Mouse (Mus musculus) CD4-positive, CD25-positive, alpha-beta regulatory T cell, adult 4 months (primary cell): ENCODE results near the gene Pde4b. TPM values are rescaled to one million over a fixed set of nuclear protein-coding genes. Genes with fewer than 3 reads are reported as not detected.

ENCODE experiments used
- ATAC-seq: one replicate; pipeline ENCODE4 v1.8.0; 2017
- polyA plus RNA-seq, 2 experiments: library from polyadenylated mRNA; unstranded; fragments of 100-300 nt; shearing (Covaris generic); gene quantifications; one replicate each; pipeline ENCODE4 v1.2.1; 2017

Gene Pde4b
- polyA plus RNA-seq, 2 experiments from 2014 or later, result 68.4 to 84.0 TPM

GRCm38 (mm10) chr4:102511511-102511910 is 424.2 kb downstream of the Pde4b start:
- peak; percentile 14 for ATAC-seq

GRCm38 (mm10) chr4:102512940-102513339 is 425.6 kb downstream of the Pde4b start:
- no peak for ATAC-seq

GRCm38 (mm10) chr4:102513514-102513913 is 426.2 kb downstream of the Pde4b start:
- ATAC-seq, result no peak

DNA sequence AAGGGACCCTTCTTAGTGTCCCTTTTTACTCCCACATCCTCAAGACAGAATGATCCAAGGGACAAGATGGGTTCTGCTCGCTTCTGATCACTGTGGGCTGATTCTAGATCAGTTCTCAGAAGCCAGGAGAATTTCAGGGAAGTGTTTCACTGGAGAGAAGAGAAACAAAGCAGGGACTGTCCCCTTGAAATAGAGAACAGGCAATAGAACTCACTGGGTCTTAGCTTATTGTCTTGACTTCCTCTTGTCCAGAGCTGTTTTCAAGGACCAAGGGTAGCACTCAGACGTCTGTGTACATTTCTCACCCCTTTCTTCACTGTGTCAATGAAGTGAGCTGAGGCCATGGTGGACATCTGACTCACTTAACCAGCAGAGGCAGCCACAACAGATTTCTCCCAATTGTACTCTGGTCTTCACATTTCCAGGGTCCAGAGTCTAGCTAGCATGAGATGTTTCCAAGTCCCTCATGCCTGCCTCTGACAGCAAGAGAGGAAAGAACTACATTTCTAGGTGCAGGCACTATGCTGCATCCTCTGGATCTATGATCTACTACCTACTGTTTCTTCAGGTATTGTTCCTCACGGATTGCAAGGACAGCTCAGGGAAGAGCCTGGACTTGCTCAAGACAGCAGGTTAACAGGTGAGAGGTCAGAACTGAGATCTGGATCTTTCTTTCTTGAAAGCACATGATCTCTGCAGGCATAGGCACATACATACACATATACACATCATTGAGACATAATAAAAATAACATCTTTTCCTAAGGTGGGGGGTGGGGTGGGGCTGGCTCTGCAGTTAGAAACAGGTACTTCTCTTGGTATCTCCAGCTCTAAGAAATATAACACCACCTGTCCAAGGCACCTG is 427.9 kb downstream of the Pde4b start:
- no peak for ATAC-seq

GRCm38 (mm10) chr4:102516395-102516794 is 429.1 kb downstream of the Pde4b start:
- no peak for ATAC-seq

DNA sequence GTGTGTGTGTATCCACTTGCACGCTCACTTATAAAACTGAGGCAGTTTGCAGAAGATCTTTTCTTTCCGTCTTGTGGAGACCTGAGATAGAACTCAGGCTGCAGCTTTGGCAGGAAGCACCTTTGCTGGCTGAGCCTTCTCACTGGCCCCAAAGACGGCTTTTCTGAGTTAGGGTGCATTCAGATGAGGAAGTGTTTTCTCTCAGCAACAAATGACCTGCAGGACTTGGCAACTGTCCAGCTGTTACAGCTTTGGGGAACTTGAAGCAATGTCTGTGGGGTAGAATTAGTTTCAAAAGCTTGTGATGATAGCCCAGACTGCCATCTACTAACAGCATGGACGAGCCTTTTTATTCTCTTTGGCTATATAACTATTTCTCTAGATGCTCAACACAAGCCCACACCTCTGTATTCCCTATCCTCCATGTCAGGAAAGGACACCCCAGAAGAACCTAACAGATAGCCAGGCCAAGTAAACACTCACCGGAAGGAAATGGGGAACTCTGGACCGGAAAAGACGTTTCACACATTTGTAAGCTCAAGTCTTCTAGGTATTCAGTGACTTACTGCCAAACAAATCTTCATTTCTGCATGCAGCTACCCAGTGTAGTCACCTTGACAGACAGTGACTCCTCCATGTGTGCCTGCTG is 429.8 kb downstream of the Pde4b start:
- ATAC-seq, result peak; percentile 33

DNA sequence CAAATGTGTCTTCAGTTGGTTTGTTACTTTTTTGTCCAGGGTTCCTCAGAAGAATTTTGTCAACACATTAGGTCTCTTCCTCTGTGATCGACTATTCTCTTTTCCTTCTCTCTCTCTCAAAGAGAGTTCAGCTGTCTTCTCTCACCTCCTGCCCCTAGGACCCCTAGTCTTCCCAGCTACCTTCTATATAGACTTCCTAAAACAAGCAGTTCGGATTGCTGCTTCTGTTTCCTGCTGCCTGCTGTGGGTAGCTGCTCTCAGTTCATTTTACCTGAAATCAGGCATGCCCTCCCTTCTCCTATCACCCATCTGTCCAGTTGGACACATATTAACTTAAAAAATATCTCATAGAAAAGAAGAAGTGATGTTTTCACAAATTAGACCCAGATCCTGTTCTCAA is 430.3 kb downstream of the Pde4b start:
- ATAC-seq, result no peak

- ATAC-seq, result peak; percentile 44
Measured at GRCm38 (mm10) chr4:102518341-102518740, 431.0 kb downstream of the Pde4b start.

GRCm38 (mm10) chr4:102520669-102521261 is 433.4 kb downstream of the Pde4b start:
- peak; percentile 59 for ATAC-seq

DNA sequence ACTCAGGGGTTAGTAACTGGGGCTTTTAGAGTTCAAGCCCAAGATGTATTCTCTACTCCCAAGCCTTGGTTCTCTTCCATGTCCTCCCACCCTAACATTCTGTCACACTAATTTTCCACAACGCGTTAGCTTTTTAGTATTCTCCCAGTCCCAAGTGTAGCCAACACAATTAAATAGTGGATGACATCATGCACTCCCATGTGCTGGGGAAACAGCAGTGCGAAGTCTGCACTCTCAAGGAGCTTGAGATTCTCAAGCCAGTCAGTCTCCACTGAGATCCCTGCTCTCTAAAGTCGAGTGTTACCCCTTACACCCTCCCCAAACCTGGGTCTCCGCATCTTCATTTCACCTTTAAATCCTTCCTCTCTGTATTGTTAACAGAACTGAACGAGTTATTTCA is 434.1 kb downstream of the Pde4b start:
- ATAC-seq, result no peak

DNA sequence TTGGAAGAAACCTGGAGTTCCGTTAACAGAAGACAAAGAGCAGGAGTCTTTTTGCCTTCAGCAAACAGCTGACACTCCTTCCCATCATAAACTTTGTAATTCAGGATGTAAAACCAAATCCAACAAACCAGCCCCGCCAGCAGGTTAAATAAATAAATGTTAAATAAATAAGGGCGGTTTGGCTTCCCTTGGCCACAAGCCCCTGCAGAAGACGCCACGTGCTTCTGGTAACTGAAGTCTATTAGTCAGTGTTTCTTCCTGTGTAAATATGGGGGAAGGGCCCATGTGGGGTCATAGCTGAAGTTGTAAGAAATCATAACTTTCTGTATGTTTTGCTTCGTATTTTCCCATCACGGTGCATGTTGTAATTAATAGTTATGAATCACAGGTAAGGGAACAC is 440.0 kb downstream of the Pde4b start:
- ATAC-seq, result no peak

DNA sequence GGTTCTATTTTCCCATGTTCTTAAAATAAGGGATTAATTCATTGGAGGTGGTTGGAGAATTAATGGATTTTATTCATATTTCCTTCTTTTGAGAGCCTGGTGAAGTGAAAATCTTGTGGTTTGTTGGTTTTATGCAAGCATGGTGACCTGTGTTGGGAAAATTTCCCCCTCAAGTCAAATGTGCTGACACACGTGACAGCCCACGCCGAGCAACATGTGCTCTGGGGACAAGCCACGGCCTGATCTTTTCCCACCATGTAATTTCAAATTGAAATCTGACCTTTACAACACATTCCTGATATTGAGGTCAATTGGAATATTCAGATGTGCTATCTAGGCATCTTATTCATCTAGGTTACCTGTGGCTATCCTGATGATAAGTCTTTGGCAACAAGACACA is 443.5 kb downstream of the Pde4b start:
- no peak for ATAC-seq

DNA sequence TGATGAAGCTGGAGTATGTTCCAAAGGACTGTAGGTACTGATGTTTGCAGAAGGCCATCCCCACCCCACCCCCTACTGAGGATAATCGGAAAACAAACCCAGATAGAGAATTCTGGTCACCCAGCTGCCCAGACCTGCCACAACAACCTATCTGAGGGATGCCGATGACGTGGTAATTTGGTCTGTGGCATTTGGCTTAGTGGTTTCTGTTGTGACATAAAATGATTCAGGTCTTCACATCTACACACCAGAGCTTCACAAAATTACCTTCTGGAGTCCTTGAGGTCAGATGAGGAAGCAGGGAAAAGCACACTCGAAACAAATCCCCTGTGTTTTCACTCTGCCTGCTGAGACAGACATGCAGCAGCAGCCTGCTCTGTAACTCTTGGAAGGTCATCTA is 444.4 kb downstream of the Pde4b start:
- no peak for ATAC-seq

DNA sequence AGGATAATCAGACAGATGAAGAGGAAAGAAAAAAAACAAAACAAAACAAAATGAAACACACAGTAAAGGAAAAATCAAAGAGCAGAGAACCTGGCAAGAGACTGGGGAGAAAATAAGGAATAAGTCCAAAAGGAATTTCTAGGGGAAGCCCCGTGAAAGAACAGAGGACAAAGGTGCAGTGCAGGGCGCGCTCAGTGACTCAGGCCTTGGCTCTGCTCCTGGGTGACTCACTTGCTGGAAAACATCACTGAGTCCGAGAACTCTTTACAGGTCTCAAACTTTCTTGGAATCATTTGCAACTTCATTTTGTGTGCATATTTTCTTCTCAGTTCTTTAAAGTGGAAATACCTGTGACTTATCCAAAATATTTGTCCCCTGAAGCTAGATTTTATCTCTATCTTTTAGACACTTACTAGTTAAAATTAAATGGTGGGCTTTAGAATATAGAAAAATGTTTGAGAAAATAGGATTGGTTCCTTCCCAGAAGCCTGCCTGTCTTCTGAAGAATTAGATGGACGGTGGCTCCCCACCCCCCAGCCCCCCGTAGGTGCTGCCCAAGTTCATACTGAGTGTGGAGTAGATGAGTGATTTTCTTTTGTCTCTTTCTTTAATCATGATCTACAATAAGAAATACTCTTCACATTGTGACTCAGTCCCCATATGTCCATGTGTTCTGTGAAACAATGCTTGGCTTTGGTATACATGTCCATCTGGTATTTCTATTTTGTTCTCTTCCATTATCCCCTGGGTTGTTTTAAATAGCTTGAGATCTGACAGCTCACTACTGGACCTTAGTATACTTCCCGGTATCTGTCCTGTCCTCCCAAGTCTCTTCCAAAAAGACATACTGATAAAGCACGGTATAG is 446.1 kb downstream of the Pde4b start:
- ATAC-seq, result no peak

DNA sequence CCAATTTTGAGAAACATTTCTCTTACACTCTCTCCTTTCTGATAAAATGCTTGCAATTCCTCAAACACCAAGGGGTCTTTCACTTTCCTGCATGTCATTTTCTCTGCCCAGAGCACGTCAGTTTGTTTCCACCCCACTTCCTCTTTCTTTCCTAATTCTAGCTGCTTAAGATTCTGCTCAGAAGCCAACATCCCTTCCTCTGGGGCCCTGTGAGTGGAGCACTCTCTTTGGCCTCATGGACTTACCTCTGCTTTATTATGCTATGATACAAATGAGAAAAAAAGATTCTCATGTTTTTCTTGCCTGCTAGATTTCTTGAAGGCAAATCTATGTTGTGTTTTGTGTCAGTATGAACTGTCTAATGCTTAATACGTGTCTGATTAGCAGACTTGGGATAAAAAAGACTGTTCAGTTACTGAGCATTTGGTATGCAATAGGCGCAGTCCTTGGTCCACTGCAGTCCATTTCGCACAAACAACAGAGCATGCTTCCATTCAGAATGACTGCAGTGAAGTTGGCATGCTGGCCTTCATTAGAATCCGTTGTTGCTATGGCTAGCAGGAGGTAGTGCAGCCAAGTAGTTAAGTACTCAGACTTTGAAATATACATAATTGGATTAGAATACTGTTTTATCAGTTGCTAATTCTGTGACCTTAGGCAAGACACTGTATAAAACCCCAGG is 446.8 kb downstream of the Pde4b start:
- no peak for ATAC-seq

DNA sequence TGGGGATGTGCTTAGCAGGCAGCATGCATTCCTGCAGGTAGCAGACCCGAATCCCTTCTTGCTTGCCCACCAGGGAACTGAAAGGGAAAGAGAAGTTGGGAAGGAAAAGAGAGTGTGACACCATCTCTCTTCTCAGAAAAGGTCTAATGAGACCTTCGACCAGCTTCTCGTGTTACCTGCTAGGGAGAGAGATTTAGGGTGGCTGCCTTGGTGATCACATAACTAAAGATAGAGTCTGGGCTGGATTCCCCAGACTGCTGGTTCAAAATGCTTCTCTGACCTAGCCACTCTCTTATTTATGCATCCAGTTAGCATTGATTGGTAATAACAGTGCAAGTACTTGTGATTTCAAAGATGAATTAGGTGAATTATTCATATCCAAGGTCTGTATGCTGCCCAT is 448.5 kb downstream of the Pde4b start:
- ATAC-seq, result no peak

DNA sequence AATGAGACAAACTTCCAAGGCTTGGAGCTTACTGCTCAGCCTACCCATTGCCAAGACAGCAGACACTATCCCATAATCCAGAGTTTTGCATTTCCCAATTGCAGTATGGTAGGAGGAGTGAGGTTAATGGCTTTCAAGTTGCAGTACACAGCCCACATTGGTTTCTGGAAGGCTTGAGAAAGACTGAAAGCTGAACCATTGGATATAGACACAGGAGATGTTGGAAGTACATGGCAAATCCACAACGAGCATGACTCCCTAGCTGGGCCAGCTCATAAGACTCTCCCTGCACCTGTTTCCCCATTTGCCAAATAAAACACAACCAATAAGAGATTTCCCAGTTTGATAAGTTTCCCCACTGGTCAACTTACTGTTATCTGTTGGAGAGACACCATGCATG is 450.9 kb downstream of the Pde4b start:
- ATAC-seq, result no peak

- no peak for ATAC-seq
Measured at GRCm38 (mm10) chr4:102538793-102539192, 451.4 kb downstream of the Pde4b start.

DNA sequence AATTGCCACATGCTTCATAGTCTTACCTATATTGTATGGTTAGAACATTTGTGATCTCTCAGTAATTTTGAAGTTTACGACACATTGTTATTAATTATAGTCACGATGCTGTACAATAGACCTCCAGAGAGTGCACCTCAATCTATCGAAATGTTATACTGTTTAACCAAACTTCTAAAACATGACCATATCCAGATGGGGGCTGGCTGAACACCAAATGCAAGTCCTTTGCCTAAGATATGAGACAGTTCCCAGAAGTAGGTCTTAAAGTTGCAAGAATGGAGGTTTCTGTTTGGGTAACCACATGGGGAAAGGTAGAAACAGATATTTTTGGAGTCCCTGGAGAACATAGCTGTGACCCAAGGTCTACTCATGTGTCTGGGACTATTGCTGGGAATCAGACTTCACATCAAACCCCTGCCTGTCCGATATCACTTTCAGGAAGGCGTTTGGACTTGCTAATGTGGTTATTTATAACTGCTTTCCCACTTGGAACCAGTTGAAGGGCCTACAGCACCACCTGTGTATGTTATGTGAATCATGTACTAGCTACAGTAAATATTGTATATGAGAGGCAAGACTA is 452.3 kb downstream of the Pde4b start:
- ATAC-seq, result no peak

DNA sequence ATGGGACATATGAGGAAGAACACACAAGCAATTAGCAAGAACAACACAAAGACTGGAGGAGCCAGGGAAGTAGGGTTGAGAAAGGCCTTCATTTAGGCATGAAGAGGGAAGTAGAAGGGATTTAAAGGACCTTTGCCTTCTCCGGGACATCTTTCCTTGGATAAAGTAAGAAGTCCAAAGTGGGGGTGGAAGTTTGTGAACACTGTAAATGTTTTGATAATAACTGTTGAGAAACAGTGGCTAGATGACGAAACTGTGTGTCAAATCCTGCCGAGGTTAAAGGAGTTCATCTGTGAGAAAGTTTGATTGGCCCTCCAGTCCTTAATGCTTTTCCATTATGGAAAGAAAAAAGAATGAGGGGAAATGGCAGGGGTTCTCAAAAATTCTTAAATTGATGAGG is 455.6 kb downstream of the Pde4b start:
- no peak for ATAC-seq

DNA sequence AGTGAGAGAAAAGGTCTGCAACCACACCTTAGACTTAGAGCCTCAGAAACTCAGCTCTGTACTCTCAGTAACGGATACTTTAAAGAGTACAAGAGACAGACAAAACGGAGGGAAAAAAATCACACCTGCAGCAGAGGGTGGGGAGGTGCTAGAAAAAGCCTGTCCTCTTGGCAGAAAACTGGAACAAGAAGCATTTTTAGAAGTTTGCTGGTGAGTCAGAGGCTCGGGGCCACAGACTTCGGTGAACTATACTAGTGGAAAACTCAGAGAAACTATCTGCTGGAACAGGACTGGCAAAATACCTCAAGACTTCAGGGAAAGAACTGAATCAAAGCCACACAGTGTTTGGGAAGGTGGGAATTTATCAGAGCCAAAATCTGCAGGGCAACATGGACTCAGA is 457.9 kb downstream of the Pde4b start:
- ATAC-seq, result no peak

- no peak for ATAC-seq
Measured at GRCm38 (mm10) chr4:102555566-102555965, 468.2 kb downstream of the Pde4b start.
